Mouse (Mus musculus) intestine, embryonic 14.5 days (tissue): ENCODE measurements around the gene Gm49027. TPM values are rescaled to one million over a fixed set of nuclear protein-coding genes. Genes with fewer than 3 reads are reported as not detected.
"Not testable (repeated sequence)": the region's sequence is repeated elsewhere in the genome, so short reads cannot be mapped to it uniquely, and the experiment has no call there.

Source experiments
- ATAC-seq: fragments of 200-750 bp; cut with Nextera tagmentation; replicated peaks from 2 replicates; pipeline ENCODE4 v1.8.0; 2017; ENCODE audit warnings: low read depth, moderate number of reproducible peaks, moderate TSS enrichment, moderate library complexity; ENCODE audit not compliant: low FRiP score, low TSS enrichment
- DNase-seq: peaks from one replicate; pipeline ENCODE4 v3.0.0-alpha.2; 2018; ENCODE audit warnings: low spot score
- H3K27ac ChIP-seq: fragments of 300-500 bp; sonication (generic); 2 replicates; pipeline ENCODE4 v1.5.1; 2014; ENCODE audit warnings: low read depth, mild to moderate bottlenecking, control low read depth
- H3K27me3 ChIP-seq: fragments of 300-500 bp; sonication (generic); replicated peaks from 2 replicates; pipeline ENCODE4 v1.6.1; 2014; ENCODE audit warnings: low read length, control low read depth; ENCODE audit not compliant: control insufficient read depth, insufficient read depth
- H3K36me3 ChIP-seq: fragments of 300-500 bp; sonication (generic); 2 replicates; pipeline ENCODE4 v1.6.1; 2014; ENCODE audit warnings: low read length, control low read depth; ENCODE audit not compliant: control insufficient read depth, insufficient read depth
- H3K4me1 ChIP-seq: fragments of 300-500 bp; sonication (generic); replicated peaks from 2 replicates; pipeline ENCODE4 v1.6.1; 2014; ENCODE audit warnings: low read length, control low read depth, mixed read lengths; ENCODE audit not compliant: control insufficient read depth, insufficient read depth
- H3K4me2 ChIP-seq: fragments of 300-500 bp; sonication (generic); 2 replicates; pipeline ENCODE4 v1.6.1; 2014; ENCODE audit warnings: low read length
- H3K4me3 ChIP-seq: fragments of 300-500 bp; sonication (generic); 2 replicates; pipeline ENCODE4 v1.5.1; 2014; ENCODE audit warnings: low read depth, low read length, control low read depth, mixed read lengths
- H3K9ac ChIP-seq: fragments of 300-500 bp; sonication (generic); 2 replicates; pipeline ENCODE4 v1.6.1; 2014; ENCODE audit warnings: mild to moderate bottlenecking, low read length
- H3K9me3 ChIP-seq: fragments of 300-500 bp; sonication (generic); 2 replicates; pipeline ENCODE4 v1.6.1; 2016; ENCODE audit warnings: low read length, control low read depth; ENCODE audit not compliant: control insufficient read depth
- WGBS: fragments of 180-500 bp; shearing (Covaris S2); extraction: QIAGEN DNeasy Blood & Tissue Kit; methylation state at CpG from one replicate; pipeline ENCODE4 v1.1.7; 2014; 5-methylcytosine and 5-hydroxymethylcytosine counted together
- polyA plus RNA-seq: library from polyadenylated mRNA; unstranded; fragments of >200 nt; fragmentation: Nextera tagmentation; extraction: Ambion mirVana; gene quantifications from 2 replicates; pipeline ENCODE4 v1.2.1, GENCODE M21; 2014

The Gm49027 gene
- polyA plus RNA-seq, 1 experiment from 2014 or later: 13.7 TPM

GRCm38 (mm10) chr5:123512102-123512501 is 13.2 kb downstream of the Gm49027 start:
- Histone ChIP-seq H3K4me3 (no peak overlapping the region), H3K9me3 (no peaks in the 10 kb centered on the region), H3K9ac (no peak overlapping the region), H3K4me1 (peaks cover 5% of the 10 kb centered on the region), H3K27ac (no peak overlapping the region), H3K27me3 (peaks cover 14% of the 10 kb centered on the region), H3K36me3 (peaks cover 41% of the 10 kb centered on the region), H3K4me2 (no peak overlapping the region)
- DNase-seq (no peak), ATAC-seq (no peak)
- WGBS: 64% methylated on average over 3 of the region's 3 CpGs

GRCm38 (mm10) chr5:123511426-123511825 is 13.9 kb downstream of the Gm49027 start:
- WGBS: 79% methylated on average over 3 of the region's 3 CpGs

GRCm38 (mm10) chr5:123510160-123510559 is 15.1 kb downstream of the Gm49027 start, which contains the start of gene B3gnt4:
TSS of gene B3gnt4 (plus strand) at chr5:123510460.
- WGBS: 84% methylated on average over 5 of the region's 5 CpGs
- H3K4me3 ChIP-seq: no peak within 1 kb of the TSS
- H3K4me1 ChIP-seq: peaks cover 5% of the 10 kb centered on the region
- no peak for DNase-seq
- no peak within 1 kb of the TSS for H3K9ac ChIP-seq
- H3K27ac ChIP-seq: no peak within 1 kb of the TSS
- H3K27me3 ChIP-seq: peaks cover 14% of the 10 kb centered on the region
- H3K36me3 ChIP-seq: peaks cover 22% of the 10 kb centered on the region
- no peaks in the 10 kb centered on the region for H3K9me3 ChIP-seq
- H3K4me2 ChIP-seq: no peak within 1 kb of the TSS
- no peak for ATAC-seq

More at GRCm38 (mm10) chr5:123511426-123511825, 13.9 kb downstream of the Gm49027 start:
- H3K9me3 ChIP-seq, DNase-seq, H3K27ac ChIP-seq, H3K4me2 ChIP-seq, H3K4me3 ChIP-seq, H3K9ac ChIP-seq, H3K4me1 ChIP-seq, ATAC-seq: not testable (repeated sequence)
- Histone ChIP-seq H3K36me3 (peaks cover 35% of the 10 kb centered on the region), H3K27me3 (peaks cover 14% of the 10 kb centered on the region)

GRCm38 (mm10) chr5:123508921-123509320 is 16.4 kb downstream of the Gm49027 start:
- H3K4me1 ChIP-seq: peaks cover 5% of the 10 kb centered on the region
- peaks cover 12% of the 10 kb centered on the region for H3K36me3 ChIP-seq
- 5% methylated on average over 12 of the region's 12 CpGs for WGBS
- H3K4me2 ChIP-seq: peak overlapping the region; percentile 76
- ATAC-seq (no peak), DNase-seq (no peak)
- H3K27me3 ChIP-seq: peaks cover 14% of the 10 kb centered on the region
- H3K9ac ChIP-seq: peak overlapping the region; percentile 43; the same call in 1 of the 2 replicates
- no peaks in the 10 kb centered on the region for H3K9me3 ChIP-seq
- H3K4me3 ChIP-seq: peak overlapping the region; percentile 55
- H3K27ac ChIP-seq: no peak overlapping the region

- peak overlapping the region; percentile 76 for H3K4me2 ChIP-seq
- peaks cover 5% of the 10 kb centered on the region for H3K4me1 ChIP-seq
- DNase-seq (peak; percentile 93), ATAC-seq (peak; percentile 91)
- 1% methylated on average over 59 of the region's 59 CpGs for WGBS
- peak overlapping the region; percentile 43 for H3K9ac ChIP-seq
- no peak overlapping the region for H3K27ac ChIP-seq
- peaks cover 7% of the 10 kb centered on the region for H3K36me3 ChIP-seq
- H3K9me3 ChIP-seq: no peaks in the 10 kb centered on the region
- peaks cover 14% of the 10 kb centered on the region for H3K27me3 ChIP-seq
- H3K4me3 ChIP-seq: peak overlapping the region; percentile 55
These were observed 17.2 kb downstream of the Gm49027 start for GRCm38 (mm10) chr5:123507936-123508723.

GRCm38 (mm10) chr5:123501973-123502372 is 23.3 kb downstream of the Gm49027 start:
- H3K9me3 ChIP-seq: no peaks in the 10 kb centered on the region
- DNase-seq (no peak), ATAC-seq (no peak)
- H3K36me3 ChIP-seq: no peaks in the 10 kb centered on the region
- H3K27me3 ChIP-seq: no peaks in the 10 kb centered on the region
- 67% methylated on average over 4 of the region's 4 CpGs for WGBS
- no peak overlapping the region for H3K27ac ChIP-seq
- H3K4me3 ChIP-seq: no peak overlapping the region
- H3K9ac ChIP-seq: no peak overlapping the region
- no peak overlapping the region for H3K4me2 ChIP-seq
- 0 out of 2 replicates have a peak, but pooled peaks cover 3% of the 10 kb centered on the region for H3K4me1 ChIP-seq

GRCm38 (mm10) chr5:123499717-123500116 is 25.6 kb downstream of the Gm49027 start:
- Histone ChIP-seq H3K27me3 (no peaks in the 10 kb centered on the region), H3K4me1 (0 out of 2 replicates have a peak, but pooled peaks cover 3% of the 10 kb centered on the region), H3K9me3 (no peaks in the 10 kb centered on the region), H3K4me2 (no peak overlapping the region), H3K36me3 (no peaks in the 10 kb centered on the region), H3K27ac (no peak overlapping the region), H3K4me3 (no peak overlapping the region), H3K9ac (no peak overlapping the region)
- no peak for DNase-seq
- WGBS: 41% methylated on average over 4 of the region's 4 CpGs
- ATAC-seq: no peak

GRCm38 (mm10) chr5:123489935-123490334 is 35.4 kb downstream of the Gm49027 start:
- ATAC-seq (no peak), DNase-seq (no peak)
- H3K4me1 ChIP-seq: no peaks in the 10 kb centered on the region
- H3K27me3 ChIP-seq: no peaks in the 10 kb centered on the region
- H3K27ac ChIP-seq: no peak overlapping the region
- H3K4me3 ChIP-seq: no peak overlapping the region
- H3K4me2 ChIP-seq: no peak overlapping the region
- no peak overlapping the region for H3K9ac ChIP-seq
- H3K9me3 ChIP-seq: no peaks in the 10 kb centered on the region
- H3K36me3 ChIP-seq: no peaks in the 10 kb centered on the region
- 55% methylated on average over 9 of the region's 9 CpGs for WGBS
